Mouse (Mus musculus): ENCODE results near the gene Capn13. TPM values are rescaled to one million over a fixed set of nuclear protein-coding genes. Genes with fewer than 3 reads are reported as not detected.

Capn13 gene
- polyA plus RNA-seq, 1 experiment from 2014 or later = not detected

- 81% methylated on average over 3 of the region's 3 CpGs for WGBS
- Histone ChIP-seq H3K36me3 (no peaks in the 10 kb centered on the region), H3K4me1 (peaks cover 7% of the 10 kb centered on the region), H3K27ac (no peak overlapping the region), H3K4me3 (no peak overlapping the region), H3K27me3 (ENCODE audit: low read depth, poor library complexity, severe bottlenecking) (peaks cover 4% of the 10 kb centered on the region; the same call in 1 of the 2 replicates), H3K9me3 (replicated peaks) (no peaks in the 10 kb centered on the region)
- DNase-seq (ENCODE audit: low spot score) = no peak
Observed at GRCm38 (mm10) chr17:73323981-73324380, 76.7 kb downstream of the Capn13 start.

- Histone ChIP-seq H3K27ac (no peak overlapping the region), H3K27me3 (ENCODE audit: low read depth, poor library complexity, severe bottlenecking) (no peaks in the 10 kb centered on the region), H3K4me3 (no peak overlapping the region), H3K36me3 (no peaks in the 10 kb centered on the region), H3K9me3 (replicated peaks) (no peaks in the 10 kb centered on the region), H3K4me1 (peaks cover 4% of the 10 kb centered on the region; the same call in 1 of the 2 replicates)
- DNase-seq (ENCODE audit: low spot score) = no peak
- 89% methylated on average over 13 of the region's 13 CpGs for WGBS
Observed at GRCm38 (mm10) chr17:73314786-73315185, 85.9 kb downstream of the Capn13 start.

DNA sequence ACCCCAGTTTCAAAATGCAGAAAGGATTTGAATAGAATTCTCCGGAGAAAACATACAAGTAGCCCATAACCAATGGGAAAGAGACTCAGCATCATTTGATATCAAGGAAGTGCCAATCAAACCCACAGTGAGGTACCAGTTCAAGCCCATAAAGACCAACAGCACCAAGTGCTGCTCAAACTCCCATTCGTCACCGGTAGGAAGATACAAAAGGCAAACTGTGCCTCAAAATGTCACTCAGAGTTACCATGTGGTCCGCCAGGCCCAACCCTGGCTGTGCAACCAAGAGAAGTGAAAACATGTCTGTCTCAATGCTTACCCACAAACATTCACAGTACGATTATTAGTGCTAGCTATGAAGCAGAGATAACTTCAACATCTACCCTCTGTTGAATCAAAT lies 89.2 kb downstream of the Capn13 start:
- no peak overlapping the region for H3K27ac ChIP-seq
- H3K9me3 ChIP-seq (replicated peaks) = no peaks in the 10 kb centered on the region
- no peak overlapping the region for H3K4me3 ChIP-seq
- H3K4me1 ChIP-seq = peaks cover 4% of the 10 kb centered on the region; the same call in 1 of the 2 replicates
- DNase-seq (ENCODE audit: low spot score) = no peak
- H3K27me3 ChIP-seq (ENCODE audit: low read depth, poor library complexity, severe bottlenecking) = no peaks in the 10 kb centered on the region
- H3K36me3 ChIP-seq = no peaks in the 10 kb centered on the region
- WGBS = 91% methylated on average over 5 of the region's 5 CpGs

GRCm38 (mm10) chr17:73308691-73309090 lies 92.0 kb downstream of the Capn13 start:
- no peaks in the 10 kb centered on the region for H3K4me1 ChIP-seq
- no peak for DNase-seq (ENCODE audit: low spot score)
- H3K9me3 ChIP-seq (replicated peaks) = no peaks in the 10 kb centered on the region
- H3K4me3 ChIP-seq = no peak overlapping the region
- no peaks in the 10 kb centered on the region for H3K36me3 ChIP-seq
- peaks cover 19% of the 10 kb centered on the region for H3K27me3 ChIP-seq (ENCODE audit: low read depth, poor library complexity, severe bottlenecking)
- 88% methylated on average over 4 of the region's 4 CpGs for WGBS
- no peak overlapping the region for H3K27ac ChIP-seq

GRCm38 (mm10) chr17:73306626-73307025 lies 94.0 kb downstream of the Capn13 start:
- 77% methylated on average over 7 of the region's 7 CpGs for WGBS
- DNase-seq (ENCODE audit: low spot score) = no peak

GRCm38 (mm10) chr17:73305622-73306021 lies 95.0 kb downstream of the Capn13 start:
- Histone ChIP-seq H3K4me3 (no peak overlapping the region), H3K36me3 (no peaks in the 10 kb centered on the region), H3K27ac (no peak overlapping the region), H3K9me3 (replicated peaks) (no peaks in the 10 kb centered on the region), H3K4me1 (no peaks in the 10 kb centered on the region), H3K27me3 (ENCODE audit: low read depth, poor library complexity, severe bottlenecking) (peaks cover 21% of the 10 kb centered on the region)
- peak; percentile 85 for DNase-seq (ENCODE audit: low spot score)
- 55% methylated on average over 9 of the region's 9 CpGs for WGBS

More at GRCm38 (mm10) chr17:73306626-73307025, 94.0 kb downstream of the Capn13 start:
- Histone ChIP-seq H3K36me3 (no peaks in the 10 kb centered on the region), H3K4me3 (no peak overlapping the region), H3K4me1 (no peaks in the 10 kb centered on the region), H3K9me3 (replicated peaks) (no peaks in the 10 kb centered on the region), H3K27me3 (ENCODE audit: low read depth, poor library complexity, severe bottlenecking) (peaks cover 21% of the 10 kb centered on the region), H3K27ac (no peak overlapping the region)

DNA sequence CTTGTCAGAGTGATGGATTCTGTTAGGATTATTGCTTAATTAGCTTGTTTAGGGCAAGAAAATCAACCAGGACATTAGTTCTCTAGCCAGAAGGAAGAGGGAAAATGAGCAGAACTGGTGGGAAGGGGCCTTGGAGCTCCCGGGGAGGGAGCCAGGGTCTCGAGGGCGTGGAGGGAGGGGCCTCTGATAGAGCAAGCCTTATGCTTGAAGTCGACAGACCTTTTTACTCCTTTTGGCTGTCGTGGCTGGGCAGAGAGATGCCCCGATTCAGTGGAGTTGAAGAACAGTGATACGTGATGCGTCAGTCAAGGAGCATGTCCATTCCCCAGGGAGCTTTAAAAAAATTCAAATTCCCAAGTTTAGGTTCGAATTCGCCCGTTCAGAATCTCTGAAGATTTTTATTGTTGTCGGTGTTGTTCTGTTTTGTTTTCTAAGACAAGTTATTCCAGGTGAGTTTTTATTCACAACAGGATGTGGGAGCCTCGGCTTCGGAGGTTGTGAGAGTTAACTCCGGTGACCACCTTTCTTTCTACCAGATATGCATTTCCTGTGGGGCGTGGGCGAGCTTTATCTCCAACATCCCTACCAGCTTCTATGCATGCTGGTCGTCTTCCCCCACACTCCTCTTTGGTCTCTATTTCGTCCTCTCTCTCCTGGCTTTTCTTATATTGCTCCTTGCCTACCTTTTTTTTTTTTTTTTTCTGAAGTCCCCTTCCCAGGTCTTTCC lies 96.4 kb downstream of the Capn13 start:
- H3K27me3 ChIP-seq (ENCODE audit: low read depth, poor library complexity, severe bottlenecking) = peaks cover 22% of the 10 kb centered on the region
- H3K36me3 ChIP-seq = no peaks in the 10 kb centered on the region
- no peak for DNase-seq (ENCODE audit: low spot score)
- WGBS = 63% methylated on average over 19 of the region's 19 CpGs
- H3K4me1 ChIP-seq = no peaks in the 10 kb centered on the region
- H3K4me3 ChIP-seq = no peak overlapping the region
- no peaks in the 10 kb centered on the region for H3K9me3 ChIP-seq (replicated peaks)
- H3K27ac ChIP-seq = no peak overlapping the region

GRCm38 (mm10) chr17:73303676-73304075 lies 97.0 kb downstream of the Capn13 start:
- H3K27ac ChIP-seq = no peak overlapping the region
- H3K4me3 ChIP-seq = no peak overlapping the region
- H3K36me3 ChIP-seq = no peaks in the 10 kb centered on the region
- WGBS = 66% methylated on average over 13 of the region's 13 CpGs
- H3K4me1 ChIP-seq = no peaks in the 10 kb centered on the region
- no peaks in the 10 kb centered on the region for H3K9me3 ChIP-seq (replicated peaks)
- DNase-seq (ENCODE audit: low spot score) = no peak
- peaks cover 23% of the 10 kb centered on the region for H3K27me3 ChIP-seq (ENCODE audit: low read depth, poor library complexity, severe bottlenecking)

- H3K27ac ChIP-seq = no peak overlapping the region
- H3K36me3 ChIP-seq = no peaks in the 10 kb centered on the region
- peaks cover 27% of the 10 kb centered on the region for H3K27me3 ChIP-seq (ENCODE audit: low read depth, poor library complexity, severe bottlenecking)
- no peaks in the 10 kb centered on the region for H3K4me1 ChIP-seq
- DNase-seq (ENCODE audit: low spot score) = peak; percentile 81
- H3K9me3 ChIP-seq (replicated peaks) = no peaks in the 10 kb centered on the region
- H3K4me3 ChIP-seq = no peak overlapping the region
- WGBS = 30% methylated on average over 5 of the region's 5 CpGs
Observed at GRCm38 (mm10) chr17:73303217-73303616, 97.4 kb downstream of the Capn13 start.

DNA sequence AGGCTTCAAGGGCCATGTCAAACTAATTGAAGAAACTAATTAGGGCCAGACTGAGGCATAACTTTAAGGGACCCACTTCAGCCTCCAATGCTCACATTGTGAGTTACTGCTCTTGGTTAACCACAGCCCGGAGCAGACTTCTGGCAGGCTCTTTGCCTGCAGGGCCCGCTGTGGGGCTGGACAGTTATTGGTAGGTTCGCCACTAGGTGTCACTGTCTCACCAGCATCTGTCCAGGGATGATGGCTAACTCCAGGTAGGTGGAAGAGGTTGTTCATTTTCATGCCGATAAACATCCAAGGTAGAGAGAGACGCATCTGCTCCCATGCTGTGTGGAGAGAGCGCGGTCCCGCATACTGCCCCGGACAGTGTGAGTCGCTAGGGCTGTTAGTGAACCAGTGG lies 98.6 kb downstream of the Capn13 start:
- 7% methylated on average over 10 of the region's 10 CpGs for WGBS

DNA sequence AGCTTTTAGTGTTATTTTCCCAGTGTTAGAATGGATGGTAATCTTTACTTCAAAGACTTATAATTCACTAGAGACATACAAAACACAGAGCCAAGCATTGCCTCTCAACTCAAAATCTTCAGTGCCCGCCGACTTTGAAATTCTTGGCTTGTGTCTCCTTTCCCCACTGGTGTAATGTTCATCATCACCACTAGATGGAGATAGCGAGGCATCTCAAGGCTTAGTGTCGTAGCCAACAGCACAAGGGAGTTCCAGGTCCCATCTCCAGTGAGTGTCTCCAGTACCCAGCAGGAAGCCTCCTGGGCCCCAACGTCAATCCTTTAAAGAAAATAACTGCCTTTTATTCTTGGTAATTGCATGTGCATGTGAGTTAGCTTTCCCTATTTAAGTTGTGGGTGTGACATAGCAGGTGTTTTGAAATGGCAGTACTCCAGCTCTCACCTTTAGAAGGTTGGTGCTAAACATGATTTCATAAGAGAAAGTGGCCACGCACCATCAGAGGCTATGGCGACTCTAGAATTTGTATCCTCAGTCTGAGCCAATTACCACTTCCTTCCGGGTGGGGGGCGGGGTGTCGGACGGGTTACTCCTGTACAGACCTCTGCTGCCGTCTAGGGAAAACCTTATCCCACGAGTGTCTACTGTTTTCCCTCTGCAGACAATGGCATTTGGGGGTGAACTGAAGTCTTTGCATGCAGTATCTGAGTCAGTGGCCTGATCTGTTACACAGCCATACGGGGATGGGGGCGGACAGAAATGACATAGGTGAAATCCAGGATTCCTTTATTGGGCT lies 99.2 kb downstream of the Capn13 start:
- Histone ChIP-seq H3K4me3 (no peak overlapping the region), H3K27ac (no peak overlapping the region), H3K27me3 (ENCODE audit: low read depth, poor library complexity, severe bottlenecking) (peaks cover 29% of the 10 kb centered on the region), H3K4me1 (peaks cover 7% of the 10 kb centered on the region), H3K36me3 (no peaks in the 10 kb centered on the region), H3K9me3 (replicated peaks) (no peaks in the 10 kb centered on the region)
- DNase-seq (ENCODE audit: low spot score) = peak; percentile 64
- WGBS = 46% methylated on average over 15 of the region's 15 CpGs

More for the DNA sequence above, 98.6 kb downstream of the Capn13 start:
- Histone ChIP-seq H3K36me3 (no peaks in the 10 kb centered on the region), H3K4me1 (peaks cover 7% of the 10 kb centered on the region), H3K9me3 (replicated peaks) (no peaks in the 10 kb centered on the region), H3K4me3 (no peak overlapping the region), H3K27ac (no peak overlapping the region), H3K27me3 (ENCODE audit: low read depth, poor library complexity, severe bottlenecking) (peaks cover 29% of the 10 kb centered on the region)
- peak; percentile 87 for DNase-seq (ENCODE audit: low spot score)

DNA sequence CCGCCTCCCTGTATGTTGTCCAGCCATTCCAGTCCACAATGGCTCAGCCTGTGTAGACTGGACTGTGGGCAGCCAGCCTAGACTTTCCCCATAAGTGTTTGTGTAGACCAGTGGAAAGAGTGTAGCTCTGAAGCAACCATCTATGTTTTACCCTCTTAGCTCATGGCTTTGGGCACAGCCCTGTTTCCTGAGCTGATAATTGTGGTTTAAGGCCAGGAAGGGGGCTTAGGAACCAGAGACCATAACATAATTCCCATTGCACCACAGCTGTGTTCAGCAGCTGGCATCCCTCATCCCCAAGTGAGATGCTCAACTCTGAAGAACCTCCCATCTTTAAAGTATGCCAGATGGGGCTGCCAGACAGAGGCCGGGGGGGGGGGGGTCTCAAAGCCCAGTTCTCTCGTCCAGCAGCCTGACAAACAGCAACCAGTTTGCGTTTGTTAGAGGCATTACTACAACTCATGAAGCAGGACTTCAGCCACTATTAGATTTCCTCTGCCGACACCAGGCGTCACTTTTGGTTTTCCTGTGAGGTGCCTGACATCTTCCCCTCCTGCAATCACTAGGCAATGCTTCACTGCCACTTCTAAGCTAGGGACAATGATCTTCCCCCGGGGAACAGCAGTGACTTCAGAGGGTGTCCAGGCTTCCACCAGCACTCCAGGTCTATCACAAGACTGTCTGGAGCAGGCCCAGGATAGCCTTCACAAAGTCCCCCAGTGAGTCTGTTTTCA lies 100.4 kb downstream of the Capn13 start:
- Histone ChIP-seq H3K36me3 (no peaks in the 10 kb centered on the region), H3K27ac (no peak overlapping the region), H3K27me3 (ENCODE audit: low read depth, poor library complexity, severe bottlenecking) (peaks cover 26% of the 10 kb centered on the region), H3K4me1 (peaks cover 10% of the 10 kb centered on the region), H3K4me3 (no peak overlapping the region), H3K9me3 (replicated peaks) (no peaks in the 10 kb centered on the region)
- DNase-seq (ENCODE audit: low spot score) = no peak
- 80% methylated on average over 7 of the region's 7 CpGs for WGBS

DNA sequence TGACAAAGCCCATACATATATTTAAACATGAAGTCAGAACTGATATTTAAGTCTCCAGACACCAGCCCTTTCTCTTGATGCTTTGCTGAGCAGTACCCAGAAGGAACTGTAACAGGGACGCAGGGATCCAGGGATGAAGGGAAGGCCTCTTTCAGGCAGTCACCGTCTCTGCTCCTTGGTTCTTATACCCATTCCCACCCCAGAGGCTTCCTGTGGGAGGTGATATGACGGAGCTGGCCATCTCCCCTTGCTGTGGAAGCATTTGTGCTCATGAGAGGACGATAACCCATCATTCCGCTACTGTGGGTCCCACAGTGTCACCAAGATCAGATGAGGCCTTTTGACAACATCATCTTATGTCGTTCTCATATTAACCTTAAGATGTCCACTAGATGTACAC lies 101.7 kb downstream of the Capn13 start:
- no peak for DNase-seq (ENCODE audit: low spot score)
- H3K27me3 ChIP-seq (ENCODE audit: low read depth, poor library complexity, severe bottlenecking) = peaks cover 13% of the 10 kb centered on the region
- WGBS = 85% methylated on average over 6 of the region's 6 CpGs
- no peak overlapping the region for H3K27ac ChIP-seq
- peaks cover 10% of the 10 kb centered on the region for H3K4me1 ChIP-seq
- H3K4me3 ChIP-seq = no peak overlapping the region
- no peaks in the 10 kb centered on the region for H3K9me3 ChIP-seq (replicated peaks)
- H3K36me3 ChIP-seq = no peaks in the 10 kb centered on the region

Measured in limb, embryonic 10.5 days (tissue).